Mouse (Mus musculus) forebrain, postnatal 0 days (tissue): ENCODE data around the gene Zfp646. TPM values are rescaled to one million over a fixed set of nuclear protein-coding genes. Genes with fewer than 3 reads are reported as not detected.
A peak's percentile ranks its signal among the peaks of the same experiment; 100 is the strongest.

Experiments
- ATAC-seq: fragments of 200-750 bp; cut with Nextera tagmentation; 2 replicates; pipeline ENCODE4 v1.8.0; 2017; ENCODE audit warnings: mild to moderate bottlenecking, moderate library complexity
- DNase-seq: peaks from one replicate; pipeline ENCODE4 v3.0.0-alpha.2; 2015
- H3K27ac ChIP-seq: fragments of 300-500 bp; sonication (generic); 2 replicates; pipeline ENCODE4 v1.5.1; 2014; ENCODE audit warnings: low read depth, mild to moderate bottlenecking, antibody characterized with exemption, low read length, moderate library complexity, mixed read lengths
- H3K27me3 ChIP-seq: fragments of 300-500 bp; sonication (generic); 2 replicates; pipeline ENCODE4 v1.6.1; 2014; ENCODE audit warnings: mild to moderate bottlenecking, low read length, mixed read lengths; ENCODE audit not compliant: insufficient read depth
- H3K36me3 ChIP-seq: fragments of 300-500 bp; sonication (generic); 2 replicates; pipeline ENCODE4 v1.6.1; 2014; ENCODE audit warnings: mild to moderate bottlenecking, moderate library complexity; ENCODE audit not compliant: insufficient read depth
- H3K4me1 ChIP-seq: fragments of 300-500 bp; sonication (generic); 2 replicates; pipeline ENCODE4 v1.6.1; 2014; ENCODE audit warnings: antibody characterized with exemption; ENCODE audit not compliant: insufficient read depth
- H3K4me2 ChIP-seq: fragments of 300-500 bp; sonication (generic); 2 replicates; pipeline ENCODE4 v1.6.1; 2014; ENCODE audit warnings: low read depth, mild to moderate bottlenecking, moderate library complexity
- H3K4me3 ChIP-seq: fragments of 300-500 bp; sonication (generic); 2 replicates; pipeline ENCODE4 v1.5.1; 2014; ENCODE audit warnings: low read depth, low read length, mixed read lengths
- H3K9ac ChIP-seq: fragments of 300-500 bp; sonication (generic); 2 replicates; pipeline ENCODE4 v1.6.1; 2014; ENCODE audit warnings: mild to moderate bottlenecking
- H3K9me3 ChIP-seq: fragments of 300-500 bp; sonication (generic); 2 replicates; pipeline ENCODE4 v1.6.1; 2016; ENCODE audit warnings: low read length
- CTCF ChIP-seq: sonication (generic); IDR thresholded peaks from 2 replicates; pipeline ENCODE4 v1.5.1; 2016; ENCODE audit warnings: antibody characterized with exemption, control low read depth, low read depth
- WGBS: fragments of 180-500 bp; shearing (Covaris S2); extraction: QIAGEN DNeasy Blood & Tissue Kit; methylation state at CpG from one replicate; pipeline ENCODE4 v1.1.7; 2014; 5-methylcytosine and 5-hydroxymethylcytosine counted together
- polyA plus RNA-seq: library from polyadenylated mRNA; unstranded; fragments of >200 nt; fragmentation: Nextera tagmentation; extraction: Ambion mirVana; gene quantifications from 2 replicates; pipeline ENCODE4 v1.2.1, GENCODE M21; 2015
- total RNA-seq: library from RNA; depleted of rRNA; stranded (reverse); fragments of >200 nt; gene quantifications from 2 replicates; pipeline ENCODE4 v1.2.3, GENCODE M21; 2014

Gene Zfp646
- total and polyA plus RNA-seq, 2 experiments from 2014 or later: 4.2 to 37.7 TPM

DNA sequence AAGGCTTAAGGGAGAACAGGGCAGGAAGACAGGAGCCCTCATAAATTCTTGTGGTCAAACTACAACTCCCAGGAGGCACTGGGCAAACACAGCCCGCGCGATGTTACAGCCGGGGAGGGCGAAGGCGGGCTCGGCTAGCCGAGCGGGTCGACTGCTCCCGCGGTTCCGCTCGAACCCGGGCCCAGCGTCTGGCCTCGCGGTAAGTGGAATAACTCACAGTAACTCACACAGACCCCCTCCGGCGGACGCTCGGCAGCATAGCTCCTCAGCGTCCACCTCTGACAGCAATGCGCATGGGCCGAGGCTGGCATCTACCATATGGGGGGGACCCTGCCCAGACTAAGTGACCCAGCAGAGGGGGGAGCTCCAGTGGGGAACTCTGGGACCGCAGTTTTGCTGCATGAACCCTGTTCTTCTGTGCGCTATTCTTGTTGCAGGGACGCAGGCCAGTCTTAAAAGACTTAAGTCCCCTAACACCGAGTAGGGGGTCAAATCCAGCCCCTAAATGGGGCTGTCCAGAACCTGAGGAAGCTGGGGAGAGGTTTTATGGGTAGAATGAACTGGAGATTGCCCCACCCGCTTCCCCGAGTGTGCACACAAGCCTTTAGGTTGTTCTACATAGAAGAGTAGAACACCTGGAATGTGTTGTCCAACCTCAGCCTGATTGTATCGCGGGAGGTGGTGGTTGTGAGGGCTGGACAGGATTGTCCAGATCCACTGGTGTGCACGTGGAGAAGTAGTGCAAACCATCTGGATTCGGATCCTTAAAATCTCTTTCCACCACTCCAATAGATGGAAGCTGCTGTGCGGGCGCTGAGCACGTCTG is 28.2 kb downstream of the Zfp646 start, which contains the start of gene Bckdk:
Gene Bckdk, plus strand, starts transcription at position 112 of the 826 bp plus-strand sequence.
- Histone ChIP-seq H3K4me2 (peak within 1 kb of the TSS; percentile 87), H3K9me3 (no peaks in the 10 kb centered on the region), H3K9ac (peak within 1 kb of the TSS; percentile 84), H3K27ac (peak within 1 kb of the TSS; percentile 83), H3K36me3 (peaks cover 36% of the 10 kb centered on the region), H3K4me3 (peak within 1 kb of the TSS; percentile 63), H3K27me3 (no peaks in the 10 kb centered on the region), H3K4me1 (peaks cover 4% of the 10 kb centered on the region)
- peak; percentile 48 for TF ChIP-seq CTCF
- ATAC-seq (peak; percentile 97), DNase-seq (peak; percentile 86)
- 7% methylated on average over 38 of the region's 38 CpGs for WGBS

DNA sequence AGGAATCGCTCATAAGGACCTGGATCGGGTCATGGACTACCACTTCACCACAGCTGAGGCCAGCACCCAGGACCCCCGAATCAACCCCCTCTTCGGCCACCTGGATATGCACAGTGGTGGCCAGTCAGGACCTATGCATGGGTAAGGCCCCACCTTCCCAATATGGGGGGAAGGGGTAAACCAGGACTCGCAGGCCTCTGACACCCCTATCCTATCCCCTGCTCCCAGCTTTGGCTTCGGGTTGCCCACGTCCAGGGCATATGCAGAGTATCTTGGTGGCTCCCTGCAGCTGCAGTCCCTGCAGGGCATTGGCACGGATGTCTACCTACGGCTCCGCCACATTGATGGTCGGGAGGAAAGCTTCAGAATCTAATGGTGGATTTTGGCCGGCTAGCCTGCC is 31.9 kb downstream of the Zfp646 start:
- 95% methylated on average over 12 of the region's 12 CpGs for WGBS
- H3K4me3 ChIP-seq: no peak overlapping the region
- H3K27ac ChIP-seq: no peak overlapping the region
- H3K27me3 ChIP-seq: no peaks in the 10 kb centered on the region
- peaks cover 36% of the 10 kb centered on the region for H3K36me3 ChIP-seq
- no peak for TF ChIP-seq CTCF
- H3K9ac ChIP-seq: no peak overlapping the region
- no peaks in the 10 kb centered on the region for H3K9me3 ChIP-seq
- ATAC-seq: no peak
- DNase-seq: no peak
- no peak overlapping the region for H3K4me2 ChIP-seq
- peaks cover 10% of the 10 kb centered on the region for H3K4me1 ChIP-seq

DNA sequence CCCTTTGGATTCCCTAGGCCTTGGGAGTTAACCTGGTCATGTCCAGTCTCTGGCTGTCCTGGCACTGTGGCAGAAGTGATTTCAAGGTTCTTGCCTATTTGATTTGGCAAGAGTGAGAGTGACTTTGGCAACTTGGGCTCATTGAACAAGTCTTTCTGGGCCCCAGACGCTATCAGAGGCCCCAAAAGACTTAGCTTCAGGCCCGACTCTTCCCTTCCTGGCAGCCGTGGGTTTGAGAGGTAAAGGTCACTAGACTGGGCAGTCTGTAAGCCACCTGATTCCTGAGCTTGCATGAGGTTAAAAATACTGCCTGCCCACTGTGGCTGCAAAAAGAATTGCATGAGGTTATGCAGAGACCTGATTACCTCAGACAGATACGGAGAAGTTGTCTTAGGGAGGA is 32.6 kb downstream of the Zfp646 start:
- TF ChIP-seq CTCF: no peak

DNA sequence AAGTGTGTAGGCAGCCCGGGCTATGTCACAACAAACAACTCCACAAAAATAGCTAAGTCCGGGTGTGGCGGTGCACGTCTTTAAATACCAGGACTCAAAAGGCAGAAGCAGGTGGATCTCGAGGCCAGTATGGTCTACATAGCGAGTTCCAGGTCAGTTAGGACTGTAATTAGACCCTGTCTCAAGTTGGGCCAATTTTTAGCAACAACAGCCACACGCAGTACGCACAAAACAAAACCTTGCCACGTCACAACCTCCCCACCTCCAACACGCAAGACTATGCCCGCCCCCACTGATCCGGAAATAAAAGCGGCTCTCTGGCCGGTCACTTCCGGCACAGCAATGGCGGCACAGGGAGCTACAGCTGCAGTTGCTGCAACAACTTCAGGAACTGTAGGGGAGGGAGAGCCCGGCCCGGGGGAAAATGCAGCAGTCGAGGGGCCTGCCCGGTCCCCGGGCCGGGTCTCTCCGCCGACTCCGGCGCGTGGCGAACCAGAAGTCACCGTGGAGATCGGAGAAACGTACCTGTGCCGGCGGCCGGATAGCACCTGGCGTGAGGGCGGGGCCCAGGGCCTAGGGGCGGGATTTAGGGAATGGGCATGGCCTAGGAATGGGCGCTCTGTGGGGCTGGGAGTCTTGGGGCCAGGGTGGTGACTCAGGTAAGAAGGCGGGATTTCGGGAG is 36.3 kb downstream of the Zfp646 start, which contains the start of gene Kat8:
Gene Kat8, plus strand, starts transcription at position 327 of the 682 bp plus-strand sequence.
- 2% methylated on average over 40 of the region's 40 CpGs for WGBS
- peak; percentile 93 for DNase-seq
- no peak for TF ChIP-seq CTCF

More for the DNA sequence above, 32.6 kb downstream of the Zfp646 start:
- 88% methylated on average over 4 of the region's 4 CpGs for WGBS
- no peak for DNase-seq
- no peak overlapping the region for H3K9ac ChIP-seq
- H3K4me1 ChIP-seq: peaks cover 16% of the 10 kb centered on the region
- H3K36me3 ChIP-seq: peaks cover 36% of the 10 kb centered on the region
- no peak overlapping the region for H3K4me2 ChIP-seq
- no peak overlapping the region for H3K27ac ChIP-seq
- no peak for ATAC-seq
- H3K4me3 ChIP-seq: no peak overlapping the region
- no peaks in the 10 kb centered on the region for H3K9me3 ChIP-seq
- no peaks in the 10 kb centered on the region for H3K27me3 ChIP-seq

DNA sequence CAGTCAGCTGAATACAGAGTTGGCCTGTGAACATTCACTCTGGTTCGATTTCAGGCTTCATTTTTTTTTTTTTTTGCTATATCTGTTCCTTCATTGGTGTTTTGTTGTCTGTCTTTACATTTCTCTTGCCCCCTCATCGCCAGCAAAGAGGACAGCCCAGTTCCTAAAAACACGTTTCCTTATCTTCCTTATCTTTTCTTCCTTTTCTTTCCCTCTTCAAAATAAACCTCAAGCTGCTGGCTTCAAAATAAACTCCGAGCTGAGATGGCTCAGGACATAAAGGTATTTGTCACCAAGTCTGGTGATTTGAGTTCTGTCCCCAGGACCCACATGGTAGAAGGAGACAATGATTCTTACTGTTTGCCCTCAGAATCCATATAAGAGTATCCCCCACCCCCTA is 36.9 kb downstream of the Zfp646 start:
- Histone ChIP-seq H3K9me3 (no peaks in the 10 kb centered on the region), H3K36me3 (peaks cover 30% of the 10 kb centered on the region), H3K27me3 (no peaks in the 10 kb centered on the region), H3K27ac (peak overlapping the region; percentile 80; the same call in 1 of the 2 replicates), H3K4me2 (peak overlapping the region; percentile 80), H3K4me1 (peaks cover 12% of the 10 kb centered on the region; the same call in 1 of the 2 replicates), H3K4me3 (peak overlapping the region; percentile 92), H3K9ac (peak overlapping the region; percentile 74)
- 28% methylated on average over 4 of the region's 4 CpGs for WGBS
- DNase-seq: no peak
- ATAC-seq: no peak
- TF ChIP-seq CTCF: no peak

More for the DNA sequence above, 36.3 kb downstream of the Zfp646 start, which contains the start of gene Kat8:
- no peaks in the 10 kb centered on the region for H3K27me3 ChIP-seq
- peaks cover 33% of the 10 kb centered on the region for H3K36me3 ChIP-seq
- peaks cover 12% of the 10 kb centered on the region; the same call in 1 of the 2 replicates for H3K4me1 ChIP-seq
- peak within 1 kb of the TSS; percentile 92 for H3K4me3 ChIP-seq
- peak within 1 kb of the TSS; percentile 80 for H3K27ac ChIP-seq
- peak within 1 kb of the TSS; percentile 80 for H3K4me2 ChIP-seq
- H3K9ac ChIP-seq: peak within 1 kb of the TSS; percentile 74
- H3K9me3 ChIP-seq: no peaks in the 10 kb centered on the region
- ATAC-seq: peak; percentile 99

DNA sequence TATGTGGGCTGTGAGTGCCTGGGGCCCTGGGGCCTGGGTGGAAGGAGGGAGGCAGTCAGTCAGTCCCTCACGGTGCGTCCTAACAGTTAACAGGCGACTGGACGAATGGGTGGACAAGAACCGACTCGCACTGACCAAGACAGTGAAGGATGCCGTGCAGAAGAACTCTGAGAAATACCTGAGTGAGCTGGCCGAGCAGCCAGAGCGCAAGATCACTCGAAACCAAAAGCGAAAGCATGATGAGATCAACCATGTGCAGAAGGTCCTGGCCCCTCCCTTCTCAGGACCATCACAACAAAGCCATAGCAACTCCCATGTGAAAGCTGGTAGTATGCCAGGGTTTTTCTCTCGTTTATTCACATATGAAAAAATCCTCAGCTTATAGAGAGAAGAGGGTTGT is 39.3 kb downstream of the Zfp646 start:
- no peak overlapping the region for H3K4me2 ChIP-seq
- DNase-seq (no peak), ATAC-seq (no peak)
- H3K9ac ChIP-seq: no peak overlapping the region
- H3K36me3 ChIP-seq: peaks cover 26% of the 10 kb centered on the region
- no peaks in the 10 kb centered on the region for H3K27me3 ChIP-seq
- no peaks in the 10 kb centered on the region for H3K9me3 ChIP-seq
- WGBS: 91% methylated on average over 12 of the region's 12 CpGs
- no peak overlapping the region for H3K27ac ChIP-seq
- no peak for TF ChIP-seq CTCF
- peaks cover 12% of the 10 kb centered on the region; the same call in 1 of the 2 replicates for H3K4me1 ChIP-seq
- H3K4me3 ChIP-seq: no peak overlapping the region
